Mouse (Mus musculus) neural tube, embryonic 13.5 days (tissue): ENCODE data around the gene Ntpcr. TPM values are rescaled to one million over a fixed set of nuclear protein-coding genes. Genes with fewer than 3 reads are reported as not detected.

Source experiments
- ATAC-seq: fragments of 200-750 bp; cut with Nextera tagmentation; 2 replicates; pipeline ENCODE4 v1.8.0; 2017; ENCODE audit warnings: low read depth, mild to moderate bottlenecking, moderate TSS enrichment, moderate library complexity
- H3K27ac ChIP-seq: fragments of 300-500 bp; sonication (generic); replicated peaks from 2 replicates; pipeline ENCODE4 v1.5.1; 2015; ENCODE audit warnings: moderate library complexity, mild to moderate bottlenecking, inconsistent platforms
- H3K27me3 ChIP-seq: fragments of 300-500 bp; sonication (generic); 2 replicates; pipeline ENCODE4 v1.6.1; 2015; ENCODE audit warnings: mild to moderate bottlenecking, inconsistent platforms
- H3K36me3 ChIP-seq: fragments of 300-500 bp; sonication (generic); 2 replicates; pipeline ENCODE4 v1.6.1; 2015; ENCODE audit warnings: mild to moderate bottlenecking, inconsistent platforms
- H3K4me1 ChIP-seq: fragments of 300-500 bp; sonication (generic); replicated peaks from 2 replicates; pipeline ENCODE4 v1.6.1; 2015; ENCODE audit warnings: inconsistent platforms
- H3K4me2 ChIP-seq: fragments of 300-500 bp; sonication (generic); 2 replicates; pipeline ENCODE4 v1.6.1; 2015; ENCODE audit warnings: inconsistent platforms, mild to moderate bottlenecking, moderate library complexity
- H3K4me3 ChIP-seq: fragments of 300-500 bp; sonication (generic); 2 replicates; pipeline ENCODE4 v1.5.1; 2015; ENCODE audit warnings: mild to moderate bottlenecking, inconsistent platforms
- H3K9ac ChIP-seq: fragments of 300-500 bp; sonication (generic); 2 replicates; pipeline ENCODE4 v1.6.1; 2015; ENCODE audit warnings: moderate library complexity, mild to moderate bottlenecking, inconsistent platforms
- H3K9me3 ChIP-seq: fragments of 300-500 bp; sonication (generic); 2 replicates; pipeline ENCODE4 v1.6.1; 2016; ENCODE audit warnings: inconsistent platforms
- WGBS: fragments of 180-500 bp; shearing (Covaris S2); methylation state at CpG from one replicate; pipeline ENCODE4 v1.1.7; 2015; 5-methylcytosine and 5-hydroxymethylcytosine counted together
- polyA plus RNA-seq: library from polyadenylated mRNA; unstranded; fragments of >200 nt; fragmentation: Nextera tagmentation; extraction: Ambion mirVana; gene quantifications from 2 replicates; pipeline ENCODE4 v1.2.1, GENCODE M21; 2015

Ntpcr gene
- 24.7 and 32.9 TPM in 2 replicates for polyA plus RNA-seq

DNA sequence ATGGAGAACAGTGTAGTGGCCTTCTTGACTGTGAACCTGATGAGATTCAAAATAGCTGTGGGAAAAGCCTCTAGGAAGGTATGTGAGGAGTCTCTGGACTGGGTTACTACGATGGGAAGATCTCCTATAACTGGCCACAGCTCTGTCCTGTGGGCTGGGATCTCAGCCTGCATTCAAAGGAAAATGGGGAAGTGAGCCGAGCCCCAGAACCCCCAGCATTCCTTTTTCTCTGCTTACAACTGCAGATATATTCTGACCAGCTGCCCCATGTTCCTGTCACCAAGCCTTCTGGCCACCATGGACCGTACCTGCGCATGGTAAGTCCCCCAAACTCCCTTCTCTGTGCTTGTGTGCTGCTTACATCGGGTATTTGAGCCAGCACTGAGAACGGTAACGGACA is at the start of gene Ntpcr:
TSS of gene Ntpcr (plus strand) at position 218 of the 400 bp plus-strand sequence.
- Histone ChIP-seq H3K4me3 (no peak within 1 kb of the TSS), H3K4me1 (peaks cover 10% of the 10 kb centered on the region), H3K4me2 (no peak within 1 kb of the TSS), H3K27me3 (no peaks in the 10 kb centered on the region), H3K9ac (no peak within 1 kb of the TSS), H3K9me3 (no peaks in the 10 kb centered on the region), H3K27ac (no peak within 1 kb of the TSS), H3K36me3 (no peaks in the 10 kb centered on the region)
- ATAC-seq = no peak
- WGBS = 82% methylated on average over 7 of the region's 7 CpGs

DNA sequence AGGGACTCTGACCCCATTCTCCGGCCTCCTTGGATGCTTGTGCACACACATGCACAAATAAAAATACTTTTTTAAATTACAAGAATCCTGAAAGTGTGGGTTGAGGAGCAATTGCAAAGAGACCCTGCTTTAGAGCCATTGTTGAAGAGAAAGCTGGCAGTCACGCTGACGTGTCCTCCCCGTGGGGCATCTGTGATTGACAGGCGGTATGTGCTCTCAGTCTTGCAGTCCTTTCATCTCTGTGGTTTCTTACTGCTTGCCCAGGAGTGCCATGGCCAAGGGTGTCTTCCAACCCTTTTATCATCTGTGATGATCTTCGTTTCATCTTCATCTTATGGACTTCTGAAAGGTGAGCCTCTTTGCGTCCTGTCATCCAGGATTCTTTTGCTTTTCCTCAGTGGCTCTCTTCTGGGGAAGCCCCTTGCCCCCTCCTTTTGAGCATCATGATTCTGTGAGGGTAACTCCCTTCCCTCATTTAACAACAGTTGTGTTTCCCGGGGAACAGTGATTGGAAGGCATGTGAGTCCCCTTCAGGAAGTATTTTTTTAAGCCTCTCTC is 48.8 kb upstream of the Ntpcr start:
- H3K36me3 ChIP-seq = no peaks in the 10 kb centered on the region
- H3K4me1 ChIP-seq = peaks cover 5% of the 10 kb centered on the region; the same call in 1 of the 2 replicates
- H3K27me3 ChIP-seq = no peaks in the 10 kb centered on the region
- H3K4me2 ChIP-seq = no peak overlapping the region
- H3K9me3 ChIP-seq = no peaks in the 10 kb centered on the region
- H3K27ac ChIP-seq = no peak overlapping the region
- H3K9ac ChIP-seq = no peak overlapping the region
- WGBS = 52% methylated on average over 8 of the region's 8 CpGs
- H3K4me3 ChIP-seq = no peak overlapping the region
- no peak for ATAC-seq

DNA sequence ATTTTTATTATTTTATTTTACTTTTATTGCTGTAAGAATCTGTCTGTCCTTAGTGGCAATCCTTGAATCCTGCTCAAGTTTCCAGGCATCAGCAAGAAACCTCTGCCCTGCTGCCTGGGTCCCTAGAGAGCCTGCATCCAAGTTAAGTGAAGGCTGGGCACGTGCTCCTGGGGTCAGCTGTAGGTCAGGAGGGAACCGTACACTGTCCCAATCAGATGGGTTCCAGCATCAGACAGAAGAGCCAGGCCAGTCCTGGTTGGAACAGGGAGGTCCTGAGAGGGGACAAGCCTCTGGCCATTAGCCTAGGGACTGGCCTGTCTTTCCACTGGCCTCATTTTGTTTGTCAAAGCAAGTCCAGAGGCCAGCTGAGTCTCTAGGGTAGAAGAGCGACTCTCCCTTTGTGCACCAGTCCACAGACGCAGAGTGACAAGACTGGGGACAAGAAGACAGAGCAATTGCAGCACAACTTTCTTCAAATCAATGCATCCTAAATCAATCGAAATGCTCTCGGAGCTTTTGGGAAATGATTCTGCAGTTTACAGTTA is 44.5 kb upstream of the Ntpcr start:
- WGBS = 58% methylated on average over 6 of the region's 6 CpGs
- no peak overlapping the region for H3K4me2 ChIP-seq
- H3K9ac ChIP-seq = no peak overlapping the region
- no peak overlapping the region for H3K4me3 ChIP-seq
- no peaks in the 10 kb centered on the region for H3K27me3 ChIP-seq
- no peak overlapping the region for H3K27ac ChIP-seq
- ATAC-seq = no peak
- H3K9me3 ChIP-seq = no peaks in the 10 kb centered on the region
- peaks cover 7% of the 10 kb centered on the region; the same call in 1 of the 2 replicates for H3K4me1 ChIP-seq
- no peaks in the 10 kb centered on the region for H3K36me3 ChIP-seq

DNA sequence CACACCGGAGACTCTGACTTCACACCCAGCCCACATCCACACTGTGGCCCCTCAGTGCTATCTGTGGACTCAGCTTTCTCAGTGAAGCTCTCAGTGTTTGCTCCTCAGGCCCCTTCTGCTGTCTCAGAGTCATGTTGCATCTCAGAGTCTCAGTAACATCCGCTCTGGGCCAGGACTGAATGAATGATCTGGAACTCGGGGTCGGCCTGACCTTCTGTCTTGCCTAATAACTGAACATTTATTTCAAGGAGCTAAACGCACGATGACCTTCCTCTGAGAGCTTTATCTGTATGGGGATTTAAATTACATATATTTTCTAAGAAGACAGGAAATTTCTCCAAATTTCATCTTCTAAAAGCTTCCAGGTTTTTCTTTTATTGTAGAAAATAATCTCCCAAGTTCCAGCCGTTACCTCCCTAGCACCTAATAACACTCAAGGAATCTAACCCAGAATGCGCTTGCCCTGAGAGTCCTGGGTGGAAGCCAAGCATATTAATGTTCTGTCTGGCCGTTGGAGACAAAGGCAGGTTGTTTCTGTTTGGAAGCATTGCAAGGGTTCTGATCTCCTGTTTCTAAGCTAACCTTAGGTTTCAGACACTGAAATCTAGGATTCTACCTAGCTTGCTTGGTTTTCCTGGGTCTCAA is 43.4 kb upstream of the Ntpcr start:
- Histone ChIP-seq H3K36me3 (no peaks in the 10 kb centered on the region), H3K9ac (no peak overlapping the region), H3K4me1 (peaks cover 13% of the 10 kb centered on the region), H3K4me2 (no peak overlapping the region), H3K4me3 (no peak overlapping the region), H3K9me3 (no peaks in the 10 kb centered on the region), H3K27ac (no peak overlapping the region), H3K27me3 (no peaks in the 10 kb centered on the region)
- no peak for ATAC-seq
- 78% methylated on average over 9 of the region's 9 CpGs for WGBS

DNA sequence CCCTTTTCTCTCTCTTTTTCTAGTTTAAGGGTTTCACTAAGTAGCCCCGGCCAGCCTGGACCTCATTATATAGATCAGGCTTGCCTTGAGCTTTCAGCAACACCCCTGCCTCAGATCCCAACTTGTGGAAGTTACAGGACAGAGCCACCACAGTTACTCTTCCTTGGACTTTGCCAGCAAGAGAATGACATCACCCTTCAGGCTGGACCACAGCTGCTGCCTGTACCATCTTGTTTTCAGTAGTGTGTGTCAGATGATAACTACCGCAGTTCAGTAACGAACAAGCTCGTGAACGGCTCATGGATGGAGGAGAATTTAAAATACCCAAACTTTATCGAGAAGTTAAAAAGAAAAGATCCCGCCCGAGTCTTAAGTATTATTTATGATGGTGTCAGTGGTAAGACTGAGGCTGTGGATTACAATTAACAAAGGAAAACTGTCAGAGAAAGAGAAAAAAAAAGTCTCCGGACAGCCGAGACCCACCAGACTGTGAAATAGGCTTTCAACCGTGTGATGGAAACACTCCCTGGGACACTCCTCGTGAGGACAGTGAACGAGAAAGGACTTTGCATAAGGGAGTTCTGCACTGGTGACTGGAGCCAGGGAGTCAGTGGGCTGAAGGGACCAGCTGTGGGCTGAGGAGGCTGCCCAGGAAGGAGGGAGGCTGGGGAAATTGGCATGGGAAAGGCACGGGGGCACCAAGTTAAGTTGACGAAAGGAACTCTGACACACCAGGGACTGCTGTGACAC is 39.4 kb upstream of the Ntpcr start:
- ATAC-seq = no peak
- Histone ChIP-seq H3K27ac (no peak overlapping the region), H3K27me3 (no peaks in the 10 kb centered on the region), H3K4me2 (no peak overlapping the region), H3K9ac (no peak overlapping the region), H3K36me3 (no peaks in the 10 kb centered on the region), H3K4me1 (peaks cover 22% of the 10 kb centered on the region), H3K4me3 (no peak overlapping the region), H3K9me3 (no peaks in the 10 kb centered on the region)
- WGBS = 36% methylated on average over 15 of the region's 15 CpGs

DNA sequence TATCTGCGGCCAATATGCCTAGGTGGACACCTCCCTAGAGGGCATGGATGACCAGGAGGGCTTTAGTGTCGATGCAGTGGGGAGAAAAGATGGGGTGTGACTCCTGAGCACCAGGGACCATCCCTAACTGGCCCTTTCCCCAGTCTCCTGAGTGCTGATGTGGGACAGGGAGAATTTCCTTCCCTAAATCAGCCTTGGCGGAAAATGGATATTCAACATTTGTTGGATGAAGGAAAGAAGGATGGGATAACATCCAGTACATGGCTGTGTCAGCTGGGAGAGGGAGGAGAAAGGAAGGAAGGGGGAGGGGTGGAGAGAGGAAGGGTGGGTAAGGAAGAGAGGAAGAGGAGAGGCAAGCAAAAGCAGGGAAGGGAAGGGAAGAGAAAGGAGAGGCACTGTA is 38.8 kb upstream of the Ntpcr start:
- H3K27me3 ChIP-seq = no peaks in the 10 kb centered on the region
- no peak for ATAC-seq
- no peak overlapping the region for H3K4me3 ChIP-seq
- no peaks in the 10 kb centered on the region for H3K9me3 ChIP-seq
- no peak overlapping the region for H3K9ac ChIP-seq
- 91% methylated on average over 3 of the region's 3 CpGs for WGBS
- peaks cover 21% of the 10 kb centered on the region for H3K4me1 ChIP-seq
- H3K4me2 ChIP-seq = no peak overlapping the region
- H3K27ac ChIP-seq = no peak overlapping the region
- no peaks in the 10 kb centered on the region for H3K36me3 ChIP-seq

DNA sequence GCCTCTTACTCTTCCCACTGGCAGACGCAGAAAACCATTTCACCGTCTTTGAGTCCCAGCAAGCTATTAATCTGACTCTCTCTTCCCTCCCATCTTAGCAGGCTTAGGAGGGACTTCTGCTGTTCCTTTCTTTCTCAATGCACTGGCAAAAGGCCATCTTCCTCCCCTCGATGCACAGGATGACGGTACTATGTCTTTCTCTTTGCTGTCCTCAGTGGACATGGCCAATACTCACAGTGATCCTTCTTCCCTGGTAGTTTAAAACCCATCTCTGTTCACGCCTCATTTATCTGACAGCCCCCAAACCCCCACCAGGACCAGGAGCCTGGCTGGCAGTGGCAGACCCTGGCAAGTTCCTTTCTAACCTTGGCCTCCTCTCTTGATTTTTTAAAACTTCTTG is 37.3 kb upstream of the Ntpcr start:
- Histone ChIP-seq H3K9ac (no peak overlapping the region), H3K4me2 (no peak overlapping the region), H3K27ac (no peak overlapping the region), H3K4me3 (no peak overlapping the region), H3K4me1 (peaks cover 17% of the 10 kb centered on the region), H3K9me3 (no peaks in the 10 kb centered on the region), H3K27me3 (no peaks in the 10 kb centered on the region), H3K36me3 (no peaks in the 10 kb centered on the region)
- 71% methylated on average over 5 of the region's 5 CpGs for WGBS
- ATAC-seq = no peak

DNA sequence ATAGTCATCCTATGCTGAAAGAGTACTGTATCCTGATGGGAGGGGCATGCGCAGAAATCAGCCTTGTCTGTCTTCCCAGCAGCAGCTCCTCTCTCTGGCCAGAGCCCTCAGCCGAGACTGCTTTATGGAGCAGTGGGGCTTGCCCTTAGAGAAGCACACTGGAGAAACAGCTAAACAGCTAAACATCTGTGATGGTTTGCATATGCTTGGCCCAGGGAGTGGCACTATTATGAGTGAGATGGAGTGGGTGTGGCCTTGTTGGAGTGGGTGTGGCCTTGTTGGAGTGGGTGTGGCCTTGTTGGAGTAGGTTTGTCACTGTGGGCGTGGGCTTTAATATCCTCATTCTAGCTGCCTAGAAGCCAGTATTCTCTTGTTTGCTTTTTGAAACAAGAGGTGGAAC is 36.6 kb upstream of the Ntpcr start:
- Histone ChIP-seq H3K4me1 (peaks cover 17% of the 10 kb centered on the region), H3K27me3 (no peaks in the 10 kb centered on the region), H3K36me3 (no peaks in the 10 kb centered on the region), H3K4me2 (no peak overlapping the region), H3K9ac (no peak overlapping the region), H3K27ac (no peak overlapping the region), H3K9me3 (0 out of 2 replicates have a peak, but pooled peaks cover 2% of the 10 kb centered on the region), H3K4me3 (no peak overlapping the region)
- no peak for ATAC-seq
- WGBS = 82% methylated on average over 3 of the region's 3 CpGs

DNA sequence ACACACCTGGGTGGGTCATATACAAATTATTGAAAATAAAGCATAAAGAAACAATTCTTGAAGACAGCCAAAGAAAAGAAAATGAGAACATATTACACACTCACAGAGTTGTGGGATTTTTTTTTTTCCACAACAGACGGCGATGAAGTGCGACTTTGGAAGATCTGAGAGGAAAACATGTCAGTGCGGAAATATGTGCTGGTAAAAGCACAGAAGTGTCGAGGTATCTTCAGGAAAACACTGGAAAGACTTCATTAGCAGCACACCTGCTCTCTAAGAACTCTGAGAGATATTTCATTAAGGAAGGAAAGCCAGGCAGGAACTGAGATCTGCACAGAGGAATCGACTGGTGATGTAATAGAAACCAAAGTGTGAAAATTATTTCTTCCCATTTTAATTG is 33.8 kb upstream of the Ntpcr start:
- no peaks in the 10 kb centered on the region for H3K36me3 ChIP-seq
- WGBS = 91% methylated on average over 6 of the region's 6 CpGs

DNA sequence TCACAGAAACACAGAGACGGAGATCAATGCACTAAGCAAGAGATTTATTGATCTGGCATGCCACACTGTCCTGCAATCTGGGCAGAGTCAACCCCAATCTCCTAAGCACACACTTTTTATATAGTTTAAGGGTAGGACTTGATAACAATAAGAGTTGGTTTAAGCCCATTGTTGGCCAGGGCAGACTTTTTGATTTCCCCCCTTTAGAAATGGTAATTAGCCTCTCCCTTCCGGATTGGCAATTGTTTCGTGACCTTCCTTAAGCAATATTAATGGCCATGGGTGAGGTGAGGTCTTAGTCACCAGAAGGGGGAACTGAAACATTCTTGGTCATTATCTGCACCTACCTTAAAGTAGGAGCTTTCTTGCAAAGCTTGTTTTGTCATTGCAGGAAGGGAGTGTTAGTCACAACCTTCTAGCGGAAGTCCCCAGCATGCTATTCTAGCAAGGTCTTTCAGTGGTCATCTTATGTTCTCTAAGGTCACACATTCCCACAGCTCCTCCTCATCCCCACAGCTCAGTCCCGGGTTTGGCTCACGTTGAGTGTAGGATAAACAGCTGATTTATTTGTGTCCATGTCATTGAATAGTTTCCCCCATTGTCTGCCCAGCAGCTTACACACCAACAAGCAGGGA is 30.3 kb upstream of the Ntpcr start:
- Histone ChIP-seq H3K4me2 (no peak overlapping the region), H3K36me3 (no peaks in the 10 kb centered on the region), H3K4me3 (no peak overlapping the region), H3K27ac (no peak overlapping the region), H3K4me1 (peaks cover 12% of the 10 kb centered on the region; the same call in 1 of the 2 replicates), H3K9me3 (0 out of 2 replicates have a peak, but pooled peaks cover 8% of the 10 kb centered on the region), H3K9ac (no peak overlapping the region), H3K27me3 (no peaks in the 10 kb centered on the region)
- ATAC-seq = no peak
- WGBS = 49% methylated on average over 6 of the region's 6 CpGs

More for the DNA sequence above, 33.8 kb upstream of the Ntpcr start:
- H3K27ac ChIP-seq = no peak overlapping the region
- no peaks in the 10 kb centered on the region for H3K27me3 ChIP-seq
- H3K9me3 ChIP-seq = 0 out of 2 replicates have a peak, but pooled peaks cover 8% of the 10 kb centered on the region
- H3K4me1 ChIP-seq = peaks cover 10% of the 10 kb centered on the region; the same call in 1 of the 2 replicates
- H3K4me3 ChIP-seq = no peak overlapping the region
- H3K4me2 ChIP-seq = no peak overlapping the region
- no peak for ATAC-seq
- H3K9ac ChIP-seq = no peak overlapping the region

DNA sequence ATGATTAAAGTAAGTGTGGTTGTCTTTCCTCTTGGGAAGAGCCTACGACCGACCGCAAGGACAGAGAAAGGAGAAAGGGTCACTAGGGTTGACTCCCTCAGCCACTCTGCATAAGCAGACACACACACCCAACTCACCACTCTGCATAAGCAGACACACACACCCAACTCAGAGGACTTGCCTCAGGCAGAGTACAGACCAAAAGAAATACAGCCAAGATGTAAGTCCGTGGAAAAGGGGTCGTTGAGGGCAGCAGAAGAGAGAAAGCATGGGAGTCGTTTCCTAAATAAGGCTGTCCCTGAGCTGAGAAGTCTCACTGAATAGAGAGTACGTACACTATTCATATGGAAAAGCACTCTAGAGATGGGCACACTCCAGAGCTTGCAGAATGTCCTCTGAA is 29.4 kb upstream of the Ntpcr start:
- H3K36me3 ChIP-seq = no peaks in the 10 kb centered on the region
- H3K4me3 ChIP-seq = no peak overlapping the region
- no peak for ATAC-seq
- H3K9ac ChIP-seq = no peak overlapping the region
- H3K27ac ChIP-seq = no peak overlapping the region
- 70% methylated on average over 7 of the region's 7 CpGs for WGBS
- 0 out of 2 replicates have a peak, but pooled peaks cover 8% of the 10 kb centered on the region for H3K9me3 ChIP-seq
- no peaks in the 10 kb centered on the region for H3K27me3 ChIP-seq
- peaks cover 12% of the 10 kb centered on the region; the same call in 1 of the 2 replicates for H3K4me1 ChIP-seq
- no peak overlapping the region for H3K4me2 ChIP-seq
